Mouse (Mus musculus) myocyte (in vitro differentiated cells): ENCODE measurements around the gene Zbtb8b. TPM values are rescaled to one million over a fixed set of nuclear protein-coding genes. Genes with fewer than 3 reads are reported as not detected.

ENCODE experiments used
- H3K27me3 ChIP-seq: one replicate; pipeline ENCODE4 v1.6.1; 2011; ENCODE audit not compliant: control insufficient read depth, insufficient read depth, insufficient read length
- H3K36me3 ChIP-seq: one replicate; pipeline ENCODE4 v1.6.1; 2011; ENCODE audit not compliant: control insufficient read depth, insufficient read depth
- H3K4me2 ChIP-seq: one replicate; pipeline ENCODE4 v1.6.1; 2011; ENCODE audit warnings: low read depth, control low read depth
- H3K4me3 ChIP-seq: one replicate; pipeline ENCODE4 v1.5.1; 2011; ENCODE audit warnings: mild to moderate bottlenecking, control low read depth, moderate library complexity
- H3K79me2 ChIP-seq: one replicate; pipeline ENCODE4 v1.6.1; 2011; ENCODE audit not compliant: control insufficient read depth, insufficient read depth
- H3ac ChIP-seq: one replicate; pipeline ENCODE4 v1.6.1; 2011; ENCODE audit not compliant: control insufficient read depth, insufficient read length
- CEBPB ChIP-seq: IDR thresholded peaks from 2 replicates; pipeline ENCODE4 v1.6.1; 2011; ENCODE audit warnings: mild to moderate bottlenecking, moderate library complexity; ENCODE audit not compliant: poor library complexity, insufficient read depth, severe bottlenecking
- E2F4 ChIP-seq: IDR thresholded peaks from one replicate; pipeline ENCODE4 v1.6.1; 2011; ENCODE audit warnings: mild to moderate bottlenecking, control low read depth, moderate library complexity; ENCODE audit not compliant: insufficient read depth
- MAX ChIP-seq: IDR thresholded peaks from one replicate; pipeline ENCODE4 v1.6.1; 2011; ENCODE audit warnings: low read depth, mild to moderate bottlenecking, control low read depth
- MYOD1 ChIP-seq, 3 experiments: IDR thresholded peaks; one replicate each; pipeline ENCODE4 v1.6.1; 2011; ENCODE audit warnings: control low read depth in 2 of 3, low read depth in 2 of 3, mild to moderate bottlenecking in 2 of 3, moderate library complexity in 1 of 3; ENCODE audit not compliant: insufficient read length in 2 of 3, control insufficient read depth in 1 of 3
- MYOG ChIP-seq, 3 experiments: IDR thresholded peaks; one replicate each; pipeline ENCODE4 v1.6.1; 2011; ENCODE audit warnings: control low read depth in 2 of 3, low read depth in 2 of 3, mild to moderate bottlenecking in 2 of 3; ENCODE audit not compliant: insufficient read length in 2 of 3, control insufficient read depth in 1 of 3, insufficient read depth in 1 of 3
- POLR2A ChIP-seq: IDR thresholded peaks from one replicate; pipeline ENCODE4 v1.6.1; 2011; ENCODE audit warnings: low read depth, mild to moderate bottlenecking, control low read depth, moderate library complexity; ENCODE audit not compliant: insufficient read length
- POLR2AphosphoS2 ChIP-seq: IDR thresholded peaks from one replicate; pipeline ENCODE4 v1.6.1; 2011; ENCODE audit warnings: low read depth, control low read depth; ENCODE audit not compliant: insufficient read length
- REST ChIP-seq: IDR thresholded peaks from one replicate; pipeline ENCODE4 v1.6.1; 2011; ENCODE audit warnings: mild to moderate bottlenecking, control low read depth, moderate library complexity; ENCODE audit not compliant: insufficient read depth, insufficient read length
- SRF ChIP-seq: IDR thresholded peaks from one replicate; pipeline ENCODE4 v1.6.1; 2011; ENCODE audit warnings: low read depth; ENCODE audit not compliant: control insufficient read depth, insufficient read length
- TCF12 ChIP-seq: IDR thresholded peaks from one replicate; pipeline ENCODE4 v1.6.1; 2011; ENCODE audit warnings: mild to moderate bottlenecking, control low read depth; ENCODE audit not compliant: poor library complexity, insufficient read depth, severe bottlenecking
- TCF3 ChIP-seq: IDR thresholded peaks from one replicate; pipeline ENCODE4 v1.6.1; 2011; ENCODE audit warnings: low read depth, control low read depth; ENCODE audit not compliant: insufficient read length
- USF1 ChIP-seq: IDR thresholded peaks from one replicate; pipeline ENCODE4 v1.6.1; 2011; ENCODE audit warnings: low read depth, mild to moderate bottlenecking, control low read depth, moderate library complexity
- polyA plus RNA-seq: library from polyadenylated mRNA; unstranded; fragments of >200 nt; fragmentation: generic; extraction: Trizol; gene quantifications from one replicate; pipeline ENCODE4 v1.2.1, GENCODE M21; 2012; ENCODE audit warnings: missing spikeins

Zbtb8b gene
- 0.04 TPM for polyA plus RNA-seq

DNA sequence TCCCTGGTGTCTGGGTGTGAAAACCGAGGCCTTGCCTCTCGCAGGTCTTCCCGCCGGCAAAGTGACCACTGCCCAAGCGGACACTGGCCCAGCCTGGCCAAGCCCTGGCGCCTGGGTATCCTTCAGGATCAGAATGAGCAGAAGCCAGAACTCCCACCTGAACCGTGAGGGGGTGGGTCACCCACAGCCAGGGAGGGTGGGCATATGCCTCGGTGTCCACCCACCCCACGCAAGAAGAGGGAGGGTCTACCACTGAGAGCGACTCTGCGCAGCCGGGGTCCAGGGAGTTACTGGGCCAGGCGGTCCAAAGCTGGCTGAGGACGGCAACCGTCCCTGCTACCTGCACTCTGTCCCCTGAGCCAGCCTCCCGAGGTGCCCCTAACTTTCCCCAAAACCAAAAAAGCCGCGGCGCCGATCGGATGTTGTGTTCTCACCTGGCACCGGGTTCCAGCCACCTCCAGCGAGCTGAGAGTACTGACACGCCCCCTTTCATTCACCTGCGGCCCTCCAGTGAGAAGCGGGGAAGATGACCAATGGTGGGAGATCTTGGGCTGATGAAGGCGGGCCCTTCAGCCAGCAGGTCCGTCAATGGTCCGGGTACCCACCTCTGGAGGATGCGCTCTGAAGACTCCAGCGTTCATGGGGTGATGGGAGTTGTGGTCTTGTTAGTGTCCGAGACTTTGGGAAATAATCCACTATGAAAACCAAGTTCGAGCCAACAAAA, at the start of gene Zbtb8b:
TSS of gene Zbtb8b (minus strand) at position 514 of the 724 bp plus-strand sequence.
- H3K79me2 ChIP-seq: no peaks in the 10 kb centered on the region
- no peak within 1 kb of the TSS for H3K4me3 ChIP-seq
- peaks cover 26% of the 10 kb centered on the region for H3K27me3 ChIP-seq
- H3ac ChIP-seq: no peak within 1 kb of the TSS
- H3K4me2 ChIP-seq: no peak within 1 kb of the TSS
- TF ChIP-seq REST (no peak), MYOG (IDR thresholded peaks at IDR 0.05; ENCODE audit: control insufficient read depth in 1 of 3, insufficient read depth in 1 of 3, insufficient read length in 2 of 3, low read depth in 2 of 3) (no peak)
- no peaks in the 10 kb centered on the region for H3K36me3 ChIP-seq

DNA sequence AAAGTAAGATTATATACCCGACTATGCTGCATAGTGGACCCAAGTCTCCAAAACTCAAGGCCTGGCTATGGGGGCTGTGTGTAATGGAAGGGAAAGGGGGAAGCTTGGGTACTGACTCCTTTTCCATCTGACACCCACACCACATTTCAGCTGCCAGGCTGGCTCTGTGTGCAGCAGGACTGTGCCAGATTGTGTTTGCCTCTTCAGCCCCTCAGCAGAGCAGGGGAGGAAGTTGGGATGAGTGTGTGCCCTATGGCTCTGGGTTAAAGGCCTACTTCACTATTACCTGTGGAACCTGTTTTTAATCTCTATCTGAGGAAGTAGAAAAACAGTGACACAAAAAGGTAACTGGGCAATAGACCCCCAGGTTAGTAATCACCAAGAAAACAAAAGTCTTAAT, 40.4 kb upstream of the Zbtb8b start:
- no peaks in the 10 kb centered on the region for H3K27me3 ChIP-seq
- no peaks in the 10 kb centered on the region for H3K79me2 ChIP-seq
- H3K4me2 ChIP-seq: no peak overlapping the region
- TF ChIP-seq POLR2AphosphoS2 (no peak), SRF (no peak), MAX (no peak), REST (no peak), TCF12 (no peak), POLR2A (no peak), MYOD1 (IDR thresholded peaks at IDR 0.05; ENCODE audit: control insufficient read depth in 1 of 3, insufficient read length in 2 of 3, low read depth in 2 of 3) (no peak), MYOG (IDR thresholded peaks at IDR 0.05; ENCODE audit: control insufficient read depth in 1 of 3, insufficient read depth in 1 of 3, insufficient read length in 2 of 3, low read depth in 2 of 3) (no peak)
- H3ac ChIP-seq: no peak overlapping the region
- no peak overlapping the region for H3K4me3 ChIP-seq
- H3K36me3 ChIP-seq: peaks cover 38% of the 10 kb centered on the region

DNA sequence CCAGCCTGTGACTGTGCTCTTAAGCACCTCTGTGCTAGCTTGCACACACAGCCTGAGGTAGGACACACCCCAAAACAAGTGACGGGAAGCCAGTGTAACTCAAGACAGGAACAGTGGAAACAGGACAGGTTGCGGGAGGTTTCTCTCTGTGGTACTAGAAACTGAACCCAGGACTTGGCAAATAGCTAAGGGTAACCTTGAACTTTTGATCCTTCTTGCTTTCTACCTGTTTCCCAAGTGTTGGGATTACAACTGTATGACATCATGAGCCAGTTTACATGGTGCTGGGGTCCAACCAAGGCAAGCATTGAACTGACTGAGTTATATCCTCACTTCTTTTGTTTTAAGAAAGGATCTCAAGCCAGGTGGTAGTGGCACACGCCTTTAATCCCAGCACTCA, 39.2 kb upstream of the Zbtb8b start:
- Histone ChIP-seq H3K27me3 (no peaks in the 10 kb centered on the region), H3K36me3 (peaks cover 26% of the 10 kb centered on the region)

DNA sequence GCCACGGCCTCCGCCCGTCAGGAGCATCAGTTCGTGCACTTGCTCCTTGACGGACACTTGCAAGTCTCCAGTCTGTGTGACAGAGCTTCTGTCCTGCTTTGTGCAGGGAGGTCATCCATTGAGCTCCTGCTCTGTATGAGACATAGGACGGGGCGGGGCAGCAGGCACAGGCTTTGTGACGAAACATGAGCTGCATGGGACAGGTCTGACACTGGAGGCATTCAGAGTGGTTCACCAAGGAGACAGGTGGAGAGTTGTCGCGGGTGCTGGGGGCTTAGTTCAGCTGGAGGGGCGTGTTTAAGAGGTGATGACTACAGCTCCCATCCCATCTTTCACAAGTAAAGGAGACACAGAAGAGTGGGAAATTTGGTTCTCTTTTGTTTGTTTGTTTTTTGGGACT, 35.4 kb upstream of the Zbtb8b start:
- Histone ChIP-seq H3K4me2 (no peak overlapping the region), H3K36me3 (peaks cover 24% of the 10 kb centered on the region), H3K4me3 (no peak overlapping the region), H3ac (no peak overlapping the region), H3K79me2 (no peaks in the 10 kb centered on the region), H3K27me3 (no peaks in the 10 kb centered on the region)
- TF ChIP-seq REST (no peak), MAX (no peak), MYOD1 (IDR thresholded peaks at IDR 0.05; ENCODE audit: control insufficient read depth in 1 of 3, insufficient read length in 2 of 3, low read depth in 2 of 3) (peak in 1 of 3 experiments; percentile 53), POLR2A (no peak), MYOG (IDR thresholded peaks at IDR 0.05; ENCODE audit: control insufficient read depth in 1 of 3, insufficient read depth in 1 of 3, insufficient read length in 2 of 3, low read depth in 2 of 3) (peak in 1 of 3 experiments; percentile 58), USF1 (no peak), POLR2AphosphoS2 (no peak), TCF3 (no peak), E2F4 (no peak), SRF (no peak), TCF12 (no peak), CEBPB (no peak)

More for the DNA sequence above, 39.2 kb upstream of the Zbtb8b start:
- TF ChIP-seq TCF3: no peak
- no peak for TF ChIP-seq TCF12
- no peak for TF ChIP-seq REST
- TF ChIP-seq CEBPB: no peak
- no peak for TF ChIP-seq POLR2AphosphoS2
- TF ChIP-seq MYOD1 (IDR thresholded peaks at IDR 0.05; ENCODE audit: control insufficient read depth in 1 of 3, insufficient read length in 2 of 3, low read depth in 2 of 3): no peak
- TF ChIP-seq E2F4: no peak
- no peak for TF ChIP-seq MAX
- TF ChIP-seq MYOG (IDR thresholded peaks at IDR 0.05; ENCODE audit: control insufficient read depth in 1 of 3, insufficient read depth in 1 of 3, insufficient read length in 2 of 3, low read depth in 2 of 3): no peak
- no peak for TF ChIP-seq SRF
- no peak for TF ChIP-seq POLR2A
- TF ChIP-seq USF1: no peak
- H3K4me2 ChIP-seq: no peak overlapping the region
- no peaks in the 10 kb centered on the region for H3K79me2 ChIP-seq
- H3K4me3 ChIP-seq: no peak overlapping the region
- H3ac ChIP-seq: no peak overlapping the region

DNA sequence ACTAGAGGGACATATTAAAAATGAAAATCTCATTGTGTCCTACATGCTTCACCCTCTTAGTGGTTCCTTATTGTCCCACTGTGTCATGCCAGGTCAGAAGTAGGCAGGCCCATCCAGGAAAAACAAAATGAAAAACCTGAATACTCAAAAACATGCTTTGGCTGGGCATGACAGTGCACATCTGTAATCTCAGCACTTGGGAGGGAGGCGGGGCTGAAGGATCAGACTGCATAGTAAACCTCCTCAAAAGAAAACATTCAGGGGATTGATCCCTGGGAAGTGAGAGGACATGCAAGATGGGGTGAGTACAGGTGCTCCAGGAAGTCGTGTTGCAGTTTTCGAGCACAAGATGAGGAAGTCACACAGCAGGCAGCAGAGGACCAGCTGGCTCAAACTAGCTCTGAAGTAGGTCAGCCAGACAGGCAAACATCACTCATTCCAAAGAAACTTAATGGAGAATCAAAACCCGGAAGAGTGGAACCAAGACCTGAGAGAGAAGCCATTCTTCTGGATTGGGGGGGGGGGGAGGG, 23.7 kb upstream of the Zbtb8b start:
- Histone ChIP-seq H3K27me3 (no peaks in the 10 kb centered on the region), H3K4me2 (no peak overlapping the region), H3ac (no peak overlapping the region), H3K4me3 (no peak overlapping the region), H3K79me2 (peaks cover 6% of the 10 kb centered on the region), H3K36me3 (peaks cover 10% of the 10 kb centered on the region)
- TF ChIP-seq MYOD1 (IDR thresholded peaks at IDR 0.05; ENCODE audit: control insufficient read depth in 1 of 3, insufficient read length in 2 of 3, low read depth in 2 of 3): no peak
- no peak for TF ChIP-seq SRF
- no peak for TF ChIP-seq USF1
- TF ChIP-seq POLR2AphosphoS2: no peak
- no peak for TF ChIP-seq TCF12
- no peak for TF ChIP-seq CEBPB
- no peak for TF ChIP-seq E2F4
- no peak for TF ChIP-seq MAX
- no peak for TF ChIP-seq MYOG (IDR thresholded peaks at IDR 0.05; ENCODE audit: control insufficient read depth in 1 of 3, insufficient read depth in 1 of 3, insufficient read length in 2 of 3, low read depth in 2 of 3)
- no peak for TF ChIP-seq TCF3
- no peak for TF ChIP-seq REST
- TF ChIP-seq POLR2A: no peak
